Mouse (Mus musculus): Measurements from ENCODE around the gene Ablim2. TPM values are rescaled to one million over a fixed set of nuclear protein-coding genes. Genes with fewer than 3 reads are reported as not detected.

Ablim2 gene
- polyA plus RNA-seq (2014; fragmentation: Nextera tagmentation; extraction: Ambion mirVana), result 1.3 and 3.2 TPM in 2 replicates

DNA sequence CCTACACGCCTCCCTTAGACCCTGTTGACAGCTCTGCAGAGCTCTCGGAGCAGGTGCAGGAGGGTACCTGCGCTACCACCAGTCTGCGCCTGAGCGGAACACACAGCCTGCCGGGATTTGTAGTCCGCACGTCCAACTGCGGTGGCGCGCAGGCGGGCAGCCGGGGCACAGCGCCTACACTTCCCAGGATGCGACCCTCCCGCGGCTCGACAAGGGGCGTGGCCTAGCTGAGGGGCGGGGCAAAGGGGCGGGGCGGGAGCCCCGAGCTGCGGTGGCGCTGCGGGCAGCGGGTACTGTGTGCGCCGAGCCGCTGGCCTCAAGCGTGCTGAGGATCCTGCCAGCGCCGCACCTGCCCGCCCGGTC is at the start of gene Ablim2:
Gene Ablim2, plus strand, starts transcription at position 242 of the 363 bp plus-strand sequence.
- Histone ChIP-seq H3K27me3 (ENCODE audit: control insufficient read depth, insufficient read depth, low read length) (peaks cover 13% of the 10 kb centered on the region), H3K9ac (replicated peaks; ENCODE audit: low read depth, low read length) (peak within 1 kb of the TSS; percentile 4; the same call in 1 of the 2 replicates), H3K9me3 (ENCODE audit: control insufficient read depth, low read depth, low read length) (no peaks in the 10 kb centered on the region), H3K4me1 (ENCODE audit: control insufficient read depth, insufficient read depth, low read length) (0 out of 2 replicates have a peak, but pooled peaks cover 7% of the 10 kb centered on the region), H3K36me3 (ENCODE audit: control insufficient read depth, insufficient read depth, low read length) (no peaks in the 10 kb centered on the region), H3K4me2 (replicated peaks; ENCODE audit: low read depth, low read length) (peak within 1 kb of the TSS; percentile 98), H3K4me3 (ENCODE audit: low read depth, low read length) (peak within 1 kb of the TSS; percentile 46), H3K27ac (ENCODE audit: low read length) (no peak within 1 kb of the TSS)
- ATAC-seq (ENCODE audit: insufficient number of reproducible peaks, insufficient read depth, low FRiP score, low read depth), result peak; percentile 94
- under 1% methylated on average over 33 of the region's 35 CpGs for WGBS

DNA sequence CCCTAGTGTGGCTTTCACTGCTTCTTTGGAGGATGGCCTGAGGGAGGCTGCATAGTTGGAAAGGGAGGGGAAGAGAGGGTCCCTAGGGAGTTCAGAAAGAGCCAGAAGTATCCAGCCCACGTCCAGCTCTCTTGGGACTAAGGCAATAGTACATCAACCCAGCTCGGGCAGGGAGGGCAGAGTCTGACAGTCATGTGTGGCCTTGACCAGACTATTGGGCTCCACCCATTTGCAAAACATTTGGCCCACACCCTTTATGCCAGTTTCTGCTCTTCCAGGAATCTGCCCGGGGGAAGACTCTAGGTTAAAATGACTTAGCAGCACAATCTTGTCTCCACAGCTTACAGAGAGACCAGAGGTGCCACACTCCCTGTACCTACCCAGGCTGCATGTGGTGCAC is 47.2 kb upstream of the Ablim2 start:
- Histone ChIP-seq H3K27me3 (ENCODE audit: control insufficient read depth, insufficient read depth, low read length) (no peaks in the 10 kb centered on the region), H3K9me3 (ENCODE audit: control insufficient read depth, low read depth, low read length) (no peaks in the 10 kb centered on the region), H3K9ac (replicated peaks; ENCODE audit: low read depth, low read length) (no peak overlapping the region), H3K4me2 (replicated peaks; ENCODE audit: low read depth, low read length) (no peak overlapping the region), H3K27ac (ENCODE audit: low read length) (no peak overlapping the region), H3K4me3 (ENCODE audit: low read depth, low read length) (no peak overlapping the region), H3K36me3 (ENCODE audit: control insufficient read depth, insufficient read depth, low read length) (no peaks in the 10 kb centered on the region), H3K4me1 (ENCODE audit: control insufficient read depth, insufficient read depth, low read length) (peaks cover 9% of the 10 kb centered on the region; the same call in 1 of the 2 replicates)
- ATAC-seq (ENCODE audit: insufficient number of reproducible peaks, insufficient read depth, low FRiP score, low read depth), result no peak
- 54% methylated on average over 3 of the region's 3 CpGs for WGBS

DNA sequence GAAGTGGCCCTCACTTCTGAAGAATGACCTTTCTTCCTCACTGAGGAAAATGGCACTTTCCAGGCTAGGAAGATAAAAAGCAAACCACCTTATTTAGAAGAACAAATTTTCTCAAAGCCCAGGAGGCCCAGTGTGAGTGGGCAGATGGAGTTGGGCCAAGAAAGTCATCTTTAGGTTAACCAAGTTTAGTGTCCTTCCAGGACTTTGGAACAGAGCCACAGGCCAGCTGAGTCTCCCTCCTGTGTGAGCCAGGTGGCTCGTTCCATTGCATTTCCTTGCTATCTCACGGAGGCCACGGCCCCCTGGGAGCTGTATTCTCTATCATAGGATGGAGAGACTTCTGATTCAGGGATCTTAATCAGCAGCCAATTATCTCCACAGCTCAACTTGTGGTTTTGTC is 46.7 kb upstream of the Ablim2 start:
- Histone ChIP-seq H3K4me3 (ENCODE audit: low read depth, low read length) (no peak overlapping the region), H3K4me2 (replicated peaks; ENCODE audit: low read depth, low read length) (no peak overlapping the region), H3K9ac (replicated peaks; ENCODE audit: low read depth, low read length) (no peak overlapping the region), H3K27ac (ENCODE audit: low read length) (no peak overlapping the region), H3K4me1 (ENCODE audit: control insufficient read depth, insufficient read depth, low read length) (peaks cover 9% of the 10 kb centered on the region; the same call in 1 of the 2 replicates), H3K27me3 (ENCODE audit: control insufficient read depth, insufficient read depth, low read length) (no peaks in the 10 kb centered on the region), H3K36me3 (ENCODE audit: control insufficient read depth, insufficient read depth, low read length) (no peaks in the 10 kb centered on the region), H3K9me3 (ENCODE audit: control insufficient read depth, low read depth, low read length) (no peaks in the 10 kb centered on the region)
- ATAC-seq (ENCODE audit: insufficient number of reproducible peaks, insufficient read depth, low FRiP score, low read depth), result no peak
- WGBS, result 58% methylated on average over 3 of the region's 3 CpGs

DNA sequence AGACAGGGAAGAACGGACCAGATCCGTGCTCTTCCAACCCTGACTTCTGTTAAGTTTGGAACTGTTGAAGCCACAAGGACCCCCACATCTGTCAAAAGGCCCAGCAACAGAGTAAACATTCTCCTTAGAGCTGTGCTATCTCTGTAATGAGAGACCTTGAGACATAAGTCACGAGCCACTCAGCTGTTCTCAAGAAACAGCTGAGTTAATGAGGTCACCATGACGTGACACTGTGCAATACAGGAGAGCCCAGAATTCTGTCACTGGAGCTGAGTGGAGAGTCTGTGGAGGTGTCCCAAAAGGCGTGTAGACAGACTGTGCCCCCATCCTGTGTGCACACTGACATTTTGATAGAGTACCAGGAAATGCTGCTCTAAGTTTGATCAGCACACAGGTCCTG is 45.2 kb upstream of the Ablim2 start:
- Histone ChIP-seq H3K9me3 (ENCODE audit: control insufficient read depth, low read depth, low read length) (no peaks in the 10 kb centered on the region), H3K27me3 (ENCODE audit: control insufficient read depth, insufficient read depth, low read length) (no peaks in the 10 kb centered on the region), H3K36me3 (ENCODE audit: control insufficient read depth, insufficient read depth, low read length) (no peaks in the 10 kb centered on the region), H3K4me1 (ENCODE audit: control insufficient read depth, insufficient read depth, low read length) (peaks cover 9% of the 10 kb centered on the region; the same call in 1 of the 2 replicates), H3K4me2 (replicated peaks; ENCODE audit: low read depth, low read length) (no peak overlapping the region), H3K4me3 (ENCODE audit: low read depth, low read length) (no peak overlapping the region), H3K27ac (ENCODE audit: low read length) (no peak overlapping the region), H3K9ac (replicated peaks; ENCODE audit: low read depth, low read length) (no peak overlapping the region)
- ATAC-seq (ENCODE audit: insufficient number of reproducible peaks, insufficient read depth, low FRiP score, low read depth), result no peak
- WGBS, result 55% methylated on average over 5 of the region's 5 CpGs

DNA sequence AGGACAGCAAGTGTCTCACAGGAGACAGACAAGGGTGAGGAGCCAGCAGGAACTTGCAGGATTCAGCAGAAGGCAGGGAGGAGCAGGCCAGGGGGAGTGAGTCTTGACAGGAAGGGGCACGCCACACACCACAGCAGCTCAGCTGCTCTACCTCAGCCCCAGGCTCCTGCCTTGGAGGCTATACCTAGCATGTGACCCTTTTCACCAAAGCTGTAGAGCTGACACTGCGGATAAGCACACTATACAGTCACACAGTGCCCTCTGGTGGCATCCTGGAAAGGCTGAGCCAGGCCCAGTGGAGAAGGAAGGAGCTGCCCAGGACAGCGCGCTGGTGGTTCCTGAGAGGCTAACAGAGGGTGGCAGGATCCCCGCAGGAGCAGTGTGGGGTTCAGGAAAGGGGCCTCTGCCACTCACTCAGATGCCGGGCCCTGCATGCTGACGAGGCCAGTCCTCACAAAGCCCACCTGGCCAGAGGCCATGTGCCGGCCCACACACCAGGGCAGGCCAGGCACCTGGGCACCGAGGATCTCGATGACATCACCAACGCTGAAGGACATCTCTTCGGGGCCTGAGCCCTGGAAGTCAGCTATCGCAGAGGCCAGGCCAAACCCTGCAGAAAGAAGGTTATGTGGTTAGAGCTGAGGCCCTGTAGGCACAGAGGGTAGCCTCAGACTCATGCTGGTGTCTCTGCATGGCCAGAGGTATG is 43.9 kb upstream of the Ablim2 start:
- no peak overlapping the region for H3K27ac ChIP-seq (ENCODE audit: low read length)
- H3K36me3 ChIP-seq (ENCODE audit: control insufficient read depth, insufficient read depth, low read length), result no peaks in the 10 kb centered on the region
- 47% methylated on average over 13 of the region's 13 CpGs for WGBS
- H3K4me3 ChIP-seq (ENCODE audit: low read depth, low read length), result no peak overlapping the region
- H3K9ac ChIP-seq (replicated peaks; ENCODE audit: low read depth, low read length), result no peak overlapping the region
- no peaks in the 10 kb centered on the region for H3K9me3 ChIP-seq (ENCODE audit: control insufficient read depth, low read depth, low read length)
- no peak overlapping the region for H3K4me2 ChIP-seq (replicated peaks; ENCODE audit: low read depth, low read length)
- peak; percentile 83 for ATAC-seq (ENCODE audit: insufficient number of reproducible peaks, insufficient read depth, low FRiP score, low read depth)
- peaks cover 9% of the 10 kb centered on the region; the same call in 1 of the 2 replicates for H3K4me1 ChIP-seq (ENCODE audit: control insufficient read depth, insufficient read depth, low read length)
- no peaks in the 10 kb centered on the region for H3K27me3 ChIP-seq (ENCODE audit: control insufficient read depth, insufficient read depth, low read length)

DNA sequence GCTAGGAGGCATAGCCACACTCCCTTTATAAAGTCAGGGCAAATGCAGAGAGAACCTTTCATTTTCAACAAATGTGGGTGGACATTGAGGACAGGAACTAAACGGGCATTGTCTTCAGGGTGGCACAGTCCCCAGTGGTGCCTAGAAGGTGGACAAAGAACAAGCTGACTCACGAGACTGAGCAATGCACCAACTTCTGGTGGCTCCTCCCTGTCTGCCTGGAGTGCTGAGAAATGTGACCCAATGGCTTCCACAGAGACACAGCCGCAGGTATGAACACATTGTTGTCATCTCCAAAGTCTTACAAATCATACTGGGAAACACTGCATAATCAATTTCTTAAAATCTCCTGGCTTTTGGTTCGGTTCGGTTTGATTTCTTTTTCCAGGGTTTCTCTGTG is 40.2 kb upstream of the Ablim2 start:
- no peak overlapping the region for H3K4me3 ChIP-seq (ENCODE audit: low read depth, low read length)
- H3K9me3 ChIP-seq (ENCODE audit: control insufficient read depth, low read depth, low read length), result no peaks in the 10 kb centered on the region
- no peak overlapping the region for H3K4me2 ChIP-seq (replicated peaks; ENCODE audit: low read depth, low read length)
- 83% methylated on average over 5 of the region's 5 CpGs for WGBS
- H3K36me3 ChIP-seq (ENCODE audit: control insufficient read depth, insufficient read depth, low read length), result no peaks in the 10 kb centered on the region
- ATAC-seq (ENCODE audit: insufficient number of reproducible peaks, insufficient read depth, low FRiP score, low read depth), result no peak
- no peaks in the 10 kb centered on the region for H3K27me3 ChIP-seq (ENCODE audit: control insufficient read depth, insufficient read depth, low read length)
- H3K4me1 ChIP-seq (ENCODE audit: control insufficient read depth, insufficient read depth, low read length), result 0 out of 2 replicates have a peak, but pooled peaks cover 7% of the 10 kb centered on the region
- no peak overlapping the region for H3K9ac ChIP-seq (replicated peaks; ENCODE audit: low read depth, low read length)
- H3K27ac ChIP-seq (ENCODE audit: low read length), result no peak overlapping the region

DNA sequence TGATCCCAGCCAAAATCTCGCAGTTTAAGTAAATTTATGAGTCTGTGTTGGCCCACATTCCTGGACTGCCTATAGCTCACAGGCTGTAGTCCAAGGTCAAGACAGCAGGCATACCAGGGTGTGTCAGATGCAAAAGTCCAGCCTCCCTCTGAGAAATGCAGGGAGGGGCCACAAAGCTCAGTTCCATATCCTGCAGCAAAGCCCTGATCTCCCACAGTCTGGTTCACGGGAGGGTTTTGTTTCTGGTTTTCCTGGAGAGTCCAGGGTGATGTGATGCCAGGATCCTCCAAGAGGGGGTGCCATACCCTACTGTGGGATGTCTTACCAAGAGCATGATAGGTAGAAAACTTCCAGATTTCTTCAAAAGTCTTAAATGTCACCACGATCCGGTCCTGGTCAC is 39.7 kb upstream of the Ablim2 start:
- Histone ChIP-seq H3K4me3 (ENCODE audit: low read depth, low read length) (no peak overlapping the region), H3K9me3 (ENCODE audit: control insufficient read depth, low read depth, low read length) (no peaks in the 10 kb centered on the region), H3K36me3 (ENCODE audit: control insufficient read depth, insufficient read depth, low read length) (no peaks in the 10 kb centered on the region), H3K4me2 (replicated peaks; ENCODE audit: low read depth, low read length) (no peak overlapping the region), H3K27me3 (ENCODE audit: control insufficient read depth, insufficient read depth, low read length) (no peaks in the 10 kb centered on the region), H3K9ac (replicated peaks; ENCODE audit: low read depth, low read length) (no peak overlapping the region), H3K4me1 (ENCODE audit: control insufficient read depth, insufficient read depth, low read length) (0 out of 2 replicates have a peak, but pooled peaks cover 7% of the 10 kb centered on the region), H3K27ac (ENCODE audit: low read length) (no peak overlapping the region)
- WGBS, result 31% methylated on average over 4 of the region's 4 CpGs
- ATAC-seq (ENCODE audit: insufficient number of reproducible peaks, insufficient read depth, low FRiP score, low read depth), result peak; percentile 12; the same call in 1 of the 2 replicates

DNA sequence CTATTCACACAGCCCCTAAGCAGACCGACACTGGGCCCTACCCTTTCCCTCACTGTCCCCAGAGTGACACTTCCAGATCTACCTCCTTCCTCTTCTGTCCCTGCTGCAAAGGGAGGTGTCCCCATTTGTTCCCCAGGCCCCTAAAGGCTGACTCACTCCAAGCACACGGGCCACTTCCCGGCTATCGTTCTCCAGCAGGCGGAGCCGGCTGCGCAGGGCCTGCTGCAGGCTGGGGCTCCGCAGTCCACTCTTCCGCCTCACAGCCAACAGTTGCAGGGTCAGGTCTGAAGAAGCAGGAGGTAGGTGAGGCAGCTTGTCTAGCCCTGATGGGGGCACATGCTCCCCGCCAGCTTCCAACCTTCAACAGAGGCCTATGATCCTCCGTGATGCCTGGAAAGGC is 38.9 kb upstream of the Ablim2 start:
- H3K9ac ChIP-seq (replicated peaks; ENCODE audit: low read depth, low read length), result no peak overlapping the region
- H3K9me3 ChIP-seq (ENCODE audit: control insufficient read depth, low read depth, low read length), result no peaks in the 10 kb centered on the region
- no peaks in the 10 kb centered on the region for H3K27me3 ChIP-seq (ENCODE audit: control insufficient read depth, insufficient read depth, low read length)
- no peak overlapping the region for H3K4me2 ChIP-seq (replicated peaks; ENCODE audit: low read depth, low read length)
- H3K36me3 ChIP-seq (ENCODE audit: control insufficient read depth, insufficient read depth, low read length), result no peaks in the 10 kb centered on the region
- H3K4me1 ChIP-seq (ENCODE audit: control insufficient read depth, insufficient read depth, low read length), result 0 out of 2 replicates have a peak, but pooled peaks cover 3% of the 10 kb centered on the region
- H3K4me3 ChIP-seq (ENCODE audit: low read depth, low read length), result no peak overlapping the region
- no peak for ATAC-seq (ENCODE audit: insufficient number of reproducible peaks, insufficient read depth, low FRiP score, low read depth)
- no peak overlapping the region for H3K27ac ChIP-seq (ENCODE audit: low read length)
- WGBS, result 68% methylated on average over 11 of the region's 11 CpGs

DNA sequence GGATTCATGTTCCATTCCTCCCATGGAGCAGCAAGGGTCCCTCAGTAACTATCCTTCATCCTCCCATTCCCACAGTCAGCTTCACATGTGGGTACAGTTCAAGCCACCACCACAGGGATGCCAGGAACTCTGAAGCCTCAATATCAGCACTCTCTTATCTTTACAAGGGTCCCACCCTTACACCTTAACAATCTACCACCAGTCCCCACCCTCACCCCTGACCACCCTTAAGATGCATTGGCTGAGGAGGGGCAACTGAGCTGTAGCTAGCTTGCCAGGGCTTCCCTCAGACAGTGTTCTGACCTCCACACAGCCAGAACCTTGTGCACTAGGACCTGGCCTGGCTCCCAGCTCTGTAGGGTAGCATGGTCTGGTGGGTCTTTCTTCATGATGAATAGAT is 38.3 kb upstream of the Ablim2 start:
- H3K9ac ChIP-seq (replicated peaks; ENCODE audit: low read depth, low read length), result no peak overlapping the region
- 0 out of 2 replicates have a peak, but pooled peaks cover 3% of the 10 kb centered on the region for H3K4me1 ChIP-seq (ENCODE audit: control insufficient read depth, insufficient read depth, low read length)
- no peak overlapping the region for H3K27ac ChIP-seq (ENCODE audit: low read length)
- ATAC-seq (ENCODE audit: insufficient number of reproducible peaks, insufficient read depth, low FRiP score, low read depth), result no peak
- H3K27me3 ChIP-seq (ENCODE audit: control insufficient read depth, insufficient read depth, low read length), result no peaks in the 10 kb centered on the region
- H3K4me2 ChIP-seq (replicated peaks; ENCODE audit: low read depth, low read length), result no peak overlapping the region
- no peak overlapping the region for H3K4me3 ChIP-seq (ENCODE audit: low read depth, low read length)
- no peaks in the 10 kb centered on the region for H3K9me3 ChIP-seq (ENCODE audit: control insufficient read depth, low read depth, low read length)
- H3K36me3 ChIP-seq (ENCODE audit: control insufficient read depth, insufficient read depth, low read length), result no peaks in the 10 kb centered on the region
